Mouse (Mus musculus): Measurements from ENCODE around the gene Zmynd10. TPM values are rescaled to one million over a fixed set of nuclear protein-coding genes. Genes with fewer than 3 reads are reported as not detected.
A peak's percentile ranks its signal among the peaks of the same experiment; 100 is the strongest.

The Zmynd10 gene
- polyA plus RNA-seq (2016; fragmentation: Nextera tagmentation; extraction: Ambion mirVana): 1.3 and 1.7 TPM in 2 replicates

DNA sequence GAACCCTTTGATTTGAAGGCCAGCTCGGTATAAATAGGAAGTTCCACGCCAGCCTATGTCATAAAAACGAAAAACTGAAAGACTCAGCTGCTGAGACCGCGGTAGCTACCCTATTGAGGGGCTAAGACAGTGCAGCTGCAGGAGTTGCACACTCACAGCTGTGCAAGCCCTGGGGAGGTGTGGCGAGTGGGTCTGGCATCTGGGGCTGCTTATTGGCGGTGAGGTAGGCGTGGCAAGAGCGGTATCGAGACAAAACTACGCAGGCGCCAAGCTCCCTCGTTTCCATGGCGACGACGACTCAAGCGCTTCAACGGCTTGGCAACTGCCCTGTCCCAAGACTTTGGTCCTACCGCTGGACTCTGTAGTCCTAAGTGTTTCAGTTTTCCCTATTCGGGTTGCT lies at the start of gene Zmynd10:
TSS of gene Zmynd10 (plus strand) at position 273 of the 400 bp plus-strand sequence.
- peaks cover 13% of the 10 kb centered on the region; the same call in 1 of the 2 replicates for H3K27me3 ChIP-seq
- peak within 1 kb of the TSS; percentile 41 for H3K4me2 ChIP-seq (replicated peaks)
- 0 out of 2 replicates have a peak within 1 kb of the TSS, but pooled peaks have one; percentile 5 for H3K9ac ChIP-seq
- peaks cover 20% of the 10 kb centered on the region for H3K36me3 ChIP-seq
- H3K27ac ChIP-seq: no peak within 1 kb of the TSS
- peak; percentile 48; the same call in 1 of the 2 replicates for ATAC-seq (ENCODE audit: insufficient number of reproducible peaks, insufficient read depth, low FRiP score, low TSS enrichment)
- WGBS: 4% methylated on average over 20 of the region's 20 CpGs
- H3K4me1 ChIP-seq: peaks cover 38% of the 10 kb centered on the region
- no peaks in the 10 kb centered on the region for H3K9me3 ChIP-seq
- 0 out of 2 replicates have a peak within 1 kb of the TSS, but pooled peaks have one; percentile 12 for H3K4me3 ChIP-seq

DNA sequence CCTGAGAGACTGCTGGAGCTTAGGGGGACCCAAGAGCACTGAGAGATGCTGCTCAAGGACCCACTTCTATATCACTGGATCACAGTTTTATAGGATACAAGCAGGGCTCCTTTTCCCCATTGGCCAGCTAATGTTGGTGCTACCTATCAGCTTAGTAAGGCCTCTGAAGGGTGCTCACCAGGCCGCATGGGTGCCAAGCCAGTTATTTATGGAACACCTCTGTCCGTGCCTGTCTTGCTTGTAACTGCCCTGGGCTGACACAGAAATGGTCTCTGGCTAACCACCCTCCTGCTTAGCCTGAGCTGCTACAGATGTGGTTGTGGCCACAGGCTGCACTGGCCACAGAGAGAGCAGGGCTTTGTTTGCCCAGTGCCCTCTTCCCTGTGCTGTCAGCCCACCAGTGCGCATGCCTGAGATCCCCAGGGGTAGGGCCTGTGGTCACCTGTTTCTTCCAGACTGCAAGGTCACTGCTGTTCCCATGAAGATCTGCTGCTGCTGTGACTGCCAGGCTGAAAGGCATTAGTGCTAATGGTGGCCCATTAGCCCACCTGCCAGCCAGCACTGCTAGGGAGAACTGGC lies 46.3 kb upstream of the Zmynd10 start:
- no peaks in the 10 kb centered on the region for H3K36me3 ChIP-seq
- H3K9me3 ChIP-seq: no peaks in the 10 kb centered on the region
- 74% methylated on average over 3 of the region's 3 CpGs for WGBS
- no peak overlapping the region; the same call in 1 of the 2 replicates for H3K27ac ChIP-seq
- H3K27me3 ChIP-seq: no peaks in the 10 kb centered on the region
- H3K4me3 ChIP-seq: no peak overlapping the region
- H3K4me1 ChIP-seq: peaks cover 2% of the 10 kb centered on the region; the same call in 1 of the 2 replicates
- no peak overlapping the region for H3K4me2 ChIP-seq (replicated peaks)
- no peak overlapping the region for H3K9ac ChIP-seq
- ATAC-seq (ENCODE audit: insufficient number of reproducible peaks, insufficient read depth, low FRiP score, low TSS enrichment): no peak

DNA sequence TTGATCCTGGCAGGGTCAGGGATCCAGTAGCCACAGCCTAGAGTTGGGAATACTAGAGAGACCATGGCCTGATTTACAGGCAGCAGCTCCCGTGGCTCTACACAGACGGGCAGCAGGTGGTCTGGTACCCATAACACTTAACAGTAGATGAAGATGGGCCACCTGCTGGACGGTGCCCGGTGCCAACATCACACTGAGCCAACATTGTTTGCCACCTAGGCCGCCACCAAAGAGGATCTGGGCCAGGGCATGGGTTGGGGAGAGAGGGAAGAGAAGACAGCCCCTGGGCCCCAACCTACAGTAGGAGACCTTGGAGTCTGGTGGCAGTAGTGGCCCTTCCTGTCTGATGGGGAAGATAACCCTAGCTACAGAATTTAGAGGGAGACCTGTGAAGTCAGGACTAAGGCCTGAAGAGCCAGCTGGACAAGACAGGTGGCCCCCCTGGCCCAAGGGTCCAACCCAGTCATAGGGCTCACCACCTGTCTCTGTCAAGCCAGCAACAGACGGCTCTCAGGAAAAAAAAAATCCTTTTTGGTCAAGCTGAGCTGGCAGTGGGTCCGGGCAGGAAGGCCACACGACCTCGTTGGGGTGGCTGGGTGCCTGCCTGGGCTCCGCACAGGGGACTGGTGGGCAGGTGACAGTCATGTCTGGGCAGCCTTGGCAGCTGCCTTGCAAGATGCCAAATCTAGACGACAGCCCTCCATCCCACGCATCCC lies 44.8 kb upstream of the Zmynd10 start:
- ATAC-seq (ENCODE audit: insufficient number of reproducible peaks, insufficient read depth, low FRiP score, low TSS enrichment): no peak
- 0 out of 2 replicates have a peak, but pooled peaks cover 7% of the 10 kb centered on the region for H3K27me3 ChIP-seq
- 90% methylated on average over 12 of the region's 12 CpGs for WGBS

GRCm38 (mm10) chr9:107504662-107505537 lies 42.2 kb upstream of the Zmynd10 start:
- H3K9me3 ChIP-seq: no peaks in the 10 kb centered on the region
- H3K4me3 ChIP-seq: no peak overlapping the region
- H3K36me3 ChIP-seq: no peaks in the 10 kb centered on the region
- 67% methylated on average over 19 of the region's 19 CpGs for WGBS
- peaks cover 23% of the 10 kb centered on the region for H3K4me1 ChIP-seq
- 0 out of 2 replicates have a peak, but pooled peaks cover 7% of the 10 kb centered on the region for H3K27me3 ChIP-seq
- no peak overlapping the region for H3K4me2 ChIP-seq (replicated peaks)
- H3K9ac ChIP-seq: no peak overlapping the region
- no peak for ATAC-seq (ENCODE audit: insufficient number of reproducible peaks, insufficient read depth, low FRiP score, low TSS enrichment)
- no peak overlapping the region for H3K27ac ChIP-seq

More for the DNA sequence above, 44.8 kb upstream of the Zmynd10 start:
- Histone ChIP-seq H3K36me3 (no peaks in the 10 kb centered on the region), H3K4me2 (replicated peaks) (no peak overlapping the region), H3K4me3 (no peak overlapping the region), H3K27ac (no peak overlapping the region), H3K9ac (no peak overlapping the region), H3K9me3 (no peaks in the 10 kb centered on the region), H3K4me1 (peaks cover 4% of the 10 kb centered on the region; the same call in 1 of the 2 replicates)

- H3K27ac ChIP-seq: no peak overlapping the region
Measured at GRCm38 (mm10) chr9:107508266-107508665, 38.8 kb upstream of the Zmynd10 start.

DNA sequence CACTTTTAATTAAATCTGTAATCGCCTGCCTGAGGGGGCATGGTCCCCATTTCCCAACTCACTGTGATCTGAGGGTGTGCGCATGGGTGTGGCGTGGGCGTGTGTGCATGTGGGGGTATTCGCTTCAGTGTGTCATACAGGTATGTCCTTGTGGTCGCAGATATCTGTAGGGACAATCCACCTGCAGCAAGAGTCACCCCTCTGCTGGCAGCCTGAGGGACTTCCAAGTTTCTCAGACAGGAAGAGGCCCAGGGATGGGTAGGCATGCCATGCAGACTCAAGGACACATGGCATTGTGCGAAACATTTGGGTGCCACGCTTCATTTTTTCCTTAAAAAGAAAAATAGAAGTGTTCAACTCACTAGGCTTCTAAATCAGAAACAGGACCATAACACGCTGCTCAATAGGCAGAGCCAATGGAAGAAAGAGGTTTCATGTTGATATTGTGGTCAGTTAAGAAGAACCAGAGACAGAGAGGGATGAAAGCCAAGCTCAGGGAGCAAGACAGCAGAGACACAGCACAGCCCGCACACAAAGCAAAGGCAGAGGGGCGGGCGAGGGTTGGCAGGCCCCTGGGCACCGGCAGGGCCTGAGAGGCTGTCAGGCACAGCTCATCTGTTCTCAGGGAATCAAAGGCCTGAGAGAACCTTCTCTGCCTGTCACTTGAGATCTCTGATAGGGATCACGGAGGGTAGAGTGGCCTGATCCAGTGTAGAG lies 36.6 kb upstream of the Zmynd10 start:
- Histone ChIP-seq H3K36me3 (no peaks in the 10 kb centered on the region), H3K4me3 (no peak overlapping the region), H3K27ac (peak overlapping the region; percentile 63), H3K4me1 (peaks cover 45% of the 10 kb centered on the region), H3K9me3 (no peaks in the 10 kb centered on the region), H3K27me3 (0 out of 2 replicates have a peak, but pooled peaks cover 7% of the 10 kb centered on the region), H3K4me2 (replicated peaks) (no peak overlapping the region), H3K9ac (0 out of 2 replicates have a peak overlapping the region, but pooled peaks have one; percentile 2)
- no peak for ATAC-seq (ENCODE audit: insufficient number of reproducible peaks, insufficient read depth, low FRiP score, low TSS enrichment)
- 74% methylated on average over 14 of the region's 14 CpGs for WGBS

More at GRCm38 (mm10) chr9:107508266-107508665, 38.8 kb upstream of the Zmynd10 start:
- Histone ChIP-seq H3K27me3 (0 out of 2 replicates have a peak, but pooled peaks cover 7% of the 10 kb centered on the region), H3K4me1 (peaks cover 46% of the 10 kb centered on the region), H3K9ac (no peak overlapping the region), H3K4me3 (no peak overlapping the region), H3K36me3 (no peaks in the 10 kb centered on the region), H3K4me2 (replicated peaks) (no peak overlapping the region), H3K9me3 (no peaks in the 10 kb centered on the region)
- no peak for ATAC-seq (ENCODE audit: insufficient number of reproducible peaks, insufficient read depth, low FRiP score, low TSS enrichment)
- WGBS: 43% methylated on average over 10 of the region's 10 CpGs

DNA sequence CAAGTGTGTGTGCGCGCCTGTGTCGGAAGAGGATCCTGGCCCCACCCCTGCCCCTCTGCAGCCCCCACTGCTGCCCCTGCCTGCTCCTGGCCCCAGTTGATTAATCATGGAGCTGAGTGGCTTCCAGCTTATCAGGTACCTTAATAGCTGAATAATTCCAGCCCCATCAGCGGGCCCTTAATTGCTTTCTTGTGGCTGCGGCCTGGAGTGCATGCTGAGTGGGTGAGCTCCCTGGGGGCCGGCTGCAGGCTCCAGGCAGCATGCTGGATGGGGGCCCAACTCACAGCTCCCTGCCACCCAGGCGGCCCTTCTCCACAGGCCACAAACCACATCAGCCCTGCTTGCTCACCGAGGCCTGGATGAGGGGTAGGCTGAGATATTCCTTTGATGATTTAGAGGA lies 35.7 kb upstream of the Zmynd10 start:
- H3K27me3 ChIP-seq: 0 out of 2 replicates have a peak, but pooled peaks cover under 1% of the 10 kb centered on the region
- H3K4me1 ChIP-seq: peaks cover 44% of the 10 kb centered on the region
- no peak overlapping the region for H3K9ac ChIP-seq
- H3K4me2 ChIP-seq (replicated peaks): no peak overlapping the region
- ATAC-seq (ENCODE audit: insufficient number of reproducible peaks, insufficient read depth, low FRiP score, low TSS enrichment): no peak
- H3K4me3 ChIP-seq: no peak overlapping the region
- H3K36me3 ChIP-seq: no peaks in the 10 kb centered on the region
- H3K9me3 ChIP-seq: no peaks in the 10 kb centered on the region
- WGBS: 47% methylated on average over 8 of the region's 8 CpGs
- H3K27ac ChIP-seq: peak overlapping the region; percentile 63; the same call in 1 of the 2 replicates

- H3K9me3 ChIP-seq: no peaks in the 10 kb centered on the region
- 74% methylated on average over 16 of the region's 16 CpGs for WGBS
- H3K36me3 ChIP-seq: no peaks in the 10 kb centered on the region
- H3K9ac ChIP-seq: no peak overlapping the region
- H3K4me2 ChIP-seq (replicated peaks): no peak overlapping the region
- peaks cover 42% of the 10 kb centered on the region for H3K4me1 ChIP-seq
- no peaks in the 10 kb centered on the region for H3K27me3 ChIP-seq
- no peak for ATAC-seq (ENCODE audit: insufficient number of reproducible peaks, insufficient read depth, low FRiP score, low TSS enrichment)
- no peak overlapping the region for H3K4me3 ChIP-seq
- no peak overlapping the region for H3K27ac ChIP-seq
Measured at GRCm38 (mm10) chr9:107512326-107512725, 34.8 kb upstream of the Zmynd10 start.

- Histone ChIP-seq H3K27me3 (no peaks in the 10 kb centered on the region), H3K4me3 (no peak overlapping the region), H3K4me2 (replicated peaks) (no peak overlapping the region), H3K4me1 (peaks cover 25% of the 10 kb centered on the region), H3K9me3 (no peaks in the 10 kb centered on the region), H3K9ac (no peak overlapping the region), H3K27ac (no peak overlapping the region), H3K36me3 (no peaks in the 10 kb centered on the region)
- WGBS: 27% methylated on average over 14 of the region's 14 CpGs
- ATAC-seq (ENCODE audit: insufficient number of reproducible peaks, insufficient read depth, low FRiP score, low TSS enrichment): no peak
Measured at GRCm38 (mm10) chr9:107514303-107514955, 32.7 kb upstream of the Zmynd10 start.

DNA sequence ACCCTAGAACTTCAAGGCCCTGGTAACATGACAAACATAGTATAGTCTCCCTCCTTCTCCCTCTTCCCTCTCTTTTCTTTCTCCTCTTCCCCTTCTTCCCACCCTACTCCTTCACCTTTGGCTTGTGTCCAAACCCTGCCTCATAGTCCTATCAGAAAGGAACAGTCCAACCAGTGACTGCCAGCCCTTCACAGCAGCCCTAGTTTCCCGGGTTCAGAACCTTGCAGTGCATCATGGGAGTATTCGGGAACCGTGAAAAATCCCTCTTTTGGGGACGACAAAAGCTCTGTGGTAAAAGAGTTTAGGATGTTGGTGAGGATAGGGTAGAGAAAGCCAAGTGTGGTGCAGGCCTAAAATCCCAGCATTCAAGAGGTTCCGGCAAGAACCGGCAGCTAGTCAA lies 26.8 kb upstream of the Zmynd10 start:
- ATAC-seq (ENCODE audit: insufficient number of reproducible peaks, insufficient read depth, low FRiP score, low TSS enrichment): no peak
- H3K9me3 ChIP-seq: no peaks in the 10 kb centered on the region

More for the DNA sequence above, 26.8 kb upstream of the Zmynd10 start:
- WGBS: 65% methylated on average over 6 of the region's 6 CpGs
- H3K4me2 ChIP-seq (replicated peaks): no peak overlapping the region
- H3K36me3 ChIP-seq: no peaks in the 10 kb centered on the region
- H3K4me3 ChIP-seq: no peak overlapping the region
- no peak overlapping the region for H3K27ac ChIP-seq
- H3K9ac ChIP-seq: no peak overlapping the region
- peaks cover 22% of the 10 kb centered on the region for H3K4me1 ChIP-seq
- peaks cover 17% of the 10 kb centered on the region for H3K27me3 ChIP-seq
